Mouse (Mus musculus): Measurements from ENCODE around the gene Slc16a5.
A peak's percentile ranks its signal among the peaks of the same experiment; 100 is the strongest.

Slc16a5 gene

DNA sequence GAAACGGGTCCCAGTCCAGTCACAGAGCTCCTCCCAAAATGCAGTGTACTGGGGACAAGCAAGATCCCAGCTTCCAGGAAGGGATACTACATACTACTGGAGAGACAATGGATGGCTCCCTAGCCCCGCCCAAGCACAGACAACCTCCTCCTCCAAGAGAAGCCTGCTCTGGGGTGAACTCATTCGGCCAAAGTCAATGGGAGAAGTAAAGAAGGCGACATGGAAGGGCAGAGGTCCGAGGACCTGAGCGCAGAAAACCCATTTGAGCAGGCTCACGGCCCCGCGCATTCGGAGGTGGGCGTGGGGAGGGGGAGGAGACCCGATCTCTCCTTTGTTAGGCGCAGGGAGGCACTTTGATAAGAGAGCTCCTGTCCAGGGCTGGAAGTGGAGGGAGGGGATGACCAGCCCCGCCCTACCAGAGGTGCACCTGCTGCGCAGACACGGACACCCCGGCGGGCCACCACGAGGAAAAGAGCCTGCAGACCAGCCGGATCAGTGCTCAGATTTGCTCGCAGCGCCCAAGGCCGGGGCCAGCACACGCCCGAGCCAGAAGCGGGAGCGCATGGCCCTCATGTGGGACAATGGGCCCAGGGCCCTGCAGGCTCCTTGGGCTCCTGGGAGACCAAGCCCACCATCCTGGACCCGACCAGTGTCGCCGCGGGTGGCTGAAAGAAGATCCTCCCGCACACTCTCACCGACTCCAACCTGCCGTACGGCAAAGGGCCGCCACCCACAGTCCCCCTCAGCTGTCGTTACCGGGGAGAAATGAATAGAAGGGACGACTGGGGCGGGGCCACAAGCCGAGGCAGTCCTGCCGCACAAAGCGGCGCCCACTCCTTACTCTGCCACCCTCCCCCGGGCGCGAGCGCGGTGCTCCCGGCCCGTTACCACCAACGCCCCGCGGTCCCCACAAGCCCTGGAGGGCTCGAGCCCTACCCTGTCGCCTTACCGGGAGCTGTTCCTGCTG lies 51.3 kb downstream of the Slc16a5 start:
- DNase-seq (ENCODE audit: extremely low read depth, low read depth, low spot score) = no peak

DNA sequence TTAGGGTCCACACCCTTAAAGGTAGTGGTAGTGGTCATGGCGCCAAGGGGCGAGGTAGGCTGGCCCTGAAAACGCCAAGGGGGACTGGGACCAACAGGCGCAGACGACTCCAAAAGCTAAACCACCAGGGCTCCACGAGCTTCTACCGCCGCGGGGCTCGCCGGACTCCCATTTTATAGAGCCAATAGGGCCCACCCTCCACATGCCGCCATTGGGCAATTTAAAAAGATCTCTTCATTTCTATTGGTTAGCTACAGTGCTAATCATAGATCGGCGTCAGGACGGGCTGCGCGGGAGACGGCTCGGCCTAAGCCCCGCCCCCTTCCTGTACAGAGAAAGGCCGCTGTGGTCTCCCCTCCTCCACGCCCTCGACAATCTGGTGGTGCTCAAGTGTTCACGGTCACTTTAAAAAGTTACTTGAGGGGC lies 52.0 kb downstream of the Slc16a5 start, which contains the start of gene Jpt1:
Jpt1 (minus strand) TSS at position 150 of the 426 bp plus-strand sequence.
- peak; percentile 50 for DNase-seq (ENCODE audit: extremely low read depth, low read depth, low spot score)

DNA sequence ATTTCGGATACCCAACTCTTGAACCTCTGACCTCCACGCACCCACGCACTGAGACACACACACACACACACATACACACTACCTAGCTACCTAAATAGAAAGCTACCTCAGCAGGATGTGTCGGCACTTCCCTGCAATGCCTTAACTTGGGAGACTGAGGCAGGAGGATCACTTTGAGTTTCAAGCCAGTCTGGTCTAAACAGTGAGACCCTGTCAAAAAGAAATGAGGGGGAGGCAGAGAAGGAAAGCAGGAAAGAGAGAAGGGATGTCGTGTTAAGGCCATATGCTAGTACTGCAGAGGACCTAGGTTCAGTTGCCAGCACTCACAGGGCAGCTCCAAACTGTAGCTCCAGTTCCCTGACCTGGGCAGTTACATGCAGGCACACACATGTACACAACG lies 52.7 kb downstream of the Slc16a5 start:
- DNase-seq (ENCODE audit: extremely low read depth, low read depth, low spot score) = no peak

GRCm38 (mm10) chr11:115516942-115517341 lies 54.7 kb downstream of the Slc16a5 start:
- no peak for DNase-seq (ENCODE audit: extremely low read depth, low read depth, low spot score)

DNA sequence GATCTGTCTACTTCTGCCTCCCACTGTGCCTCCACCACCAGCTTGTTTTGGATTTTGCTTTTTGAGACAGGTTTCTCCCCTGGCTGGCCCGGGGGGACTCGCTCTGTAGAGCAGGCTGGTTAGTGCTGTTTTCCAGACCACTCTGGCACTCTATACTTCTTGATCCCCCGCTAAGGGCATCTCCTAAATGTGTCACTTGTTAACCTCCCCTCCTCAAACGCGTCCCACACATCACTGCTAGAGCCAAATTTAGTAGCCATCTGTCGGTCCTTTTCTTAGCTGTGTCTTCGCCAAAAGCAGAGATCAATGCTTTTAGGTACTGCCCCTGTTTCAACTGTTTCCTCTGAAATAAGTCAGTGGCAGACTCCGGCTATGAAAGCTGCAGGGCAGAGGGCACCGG lies 56.4 kb downstream of the Slc16a5 start:
- no peak for DNase-seq (ENCODE audit: extremely low read depth, low read depth, low spot score)

DNA sequence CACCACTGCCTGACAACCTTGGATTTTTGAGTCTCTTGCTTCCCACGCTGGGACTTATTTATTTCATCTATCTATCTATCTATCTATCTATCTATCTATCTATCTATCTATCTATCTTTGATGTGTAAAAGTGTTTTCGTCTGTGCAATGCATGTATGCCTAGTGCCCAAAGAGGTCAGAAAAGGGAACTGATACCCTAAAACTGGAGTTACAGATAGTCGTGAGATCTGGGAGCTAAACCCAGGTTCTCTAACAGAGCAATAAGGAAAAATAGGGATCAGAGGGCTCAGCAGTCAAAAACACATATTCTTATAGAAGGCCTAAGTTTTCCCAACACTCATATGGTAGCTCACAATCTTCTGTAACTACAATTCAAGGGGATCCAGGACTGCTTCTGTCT lies 57.3 kb downstream of the Slc16a5 start:
- DNase-seq (ENCODE audit: extremely low read depth, low read depth, low spot score) = no peak

DNA sequence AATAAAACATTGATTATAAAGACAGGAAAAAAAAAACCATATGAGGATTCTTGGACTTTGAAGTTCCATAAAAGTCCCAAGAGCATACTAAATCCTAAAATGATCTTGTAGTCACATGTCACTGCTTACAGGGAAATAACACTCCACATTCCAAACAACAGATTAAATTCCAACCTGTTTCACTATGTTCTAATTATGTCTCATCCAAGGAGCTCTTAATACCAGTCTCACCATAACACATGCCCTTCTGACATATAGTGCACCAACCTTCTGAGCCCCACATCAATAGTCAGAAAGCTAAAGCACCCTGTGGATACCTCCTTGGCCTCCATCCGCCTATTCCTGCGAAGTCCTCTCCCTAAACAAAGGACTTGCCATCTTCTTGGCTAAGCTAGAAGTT lies 57.9 kb downstream of the Slc16a5 start:
- DNase-seq (ENCODE audit: extremely low read depth, low read depth, low spot score) = no peak

DNA sequence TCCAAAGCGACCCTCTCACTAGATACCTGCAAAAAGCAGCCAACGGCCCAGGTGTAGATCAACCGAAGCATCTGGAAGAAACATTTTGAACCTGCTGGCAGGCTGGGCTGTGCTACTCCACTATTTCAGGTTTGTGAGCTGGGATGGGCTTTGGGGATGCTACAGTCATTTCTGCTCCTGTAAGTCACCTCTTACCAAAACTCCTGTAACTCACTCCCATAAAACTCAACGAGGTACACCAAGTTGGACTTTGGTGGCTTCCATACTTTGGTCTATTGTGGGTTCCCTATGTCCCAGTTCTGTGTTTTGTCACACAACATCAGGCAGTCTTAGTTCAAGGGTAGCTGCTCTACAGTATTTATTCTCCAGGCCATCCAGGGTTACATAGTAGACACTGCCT lies 58.8 kb downstream of the Slc16a5 start:
- no peak for DNase-seq (ENCODE audit: extremely low read depth, low read depth, low spot score)

- DNase-seq (ENCODE audit: extremely low read depth, low read depth, low spot score) = no peak
Observed at GRCm38 (mm10) chr11:115522238-115522637, 60.0 kb downstream of the Slc16a5 start.

GRCm38 (mm10) chr11:115522703-115523102 lies 60.4 kb downstream of the Slc16a5 start:
- DNase-seq (ENCODE audit: extremely low read depth, low read depth, low spot score) = no peak

Data from fat pad, adult 2 months (tissue).